Mouse (Mus musculus) layer of hippocampus, adult 18-20 months (tissue): ENCODE data around the gene Eml1. TPM values are rescaled to one million over a fixed set of nuclear protein-coding genes. Genes with fewer than 3 reads are reported as not detected.
"Not testable (repeated sequence)": the region's sequence is repeated elsewhere in the genome, so short reads cannot be mapped to it uniquely, and the experiment has no call there.

Experiments used
- DNase-seq, 2 experiments: peaks; one replicate each; pipeline ENCODE4 v3.0.0; 2022; ENCODE audit warnings: low spot score in 2 of 2
- total RNA-seq, 2 experiments: library from RNA; stranded (reverse); gene quantifications; 2 replicates each; pipeline ENCODE4 v1.2.3; 2021

Eml1 gene
- total RNA-seq, 2 experiments from 2014 or later = 46.1 to 50.2 TPM

GRCm38 (mm10) chr12:108453561-108454044, 82.8 kb downstream of the Eml1 start:
- DNase-seq = no peak

DNA sequence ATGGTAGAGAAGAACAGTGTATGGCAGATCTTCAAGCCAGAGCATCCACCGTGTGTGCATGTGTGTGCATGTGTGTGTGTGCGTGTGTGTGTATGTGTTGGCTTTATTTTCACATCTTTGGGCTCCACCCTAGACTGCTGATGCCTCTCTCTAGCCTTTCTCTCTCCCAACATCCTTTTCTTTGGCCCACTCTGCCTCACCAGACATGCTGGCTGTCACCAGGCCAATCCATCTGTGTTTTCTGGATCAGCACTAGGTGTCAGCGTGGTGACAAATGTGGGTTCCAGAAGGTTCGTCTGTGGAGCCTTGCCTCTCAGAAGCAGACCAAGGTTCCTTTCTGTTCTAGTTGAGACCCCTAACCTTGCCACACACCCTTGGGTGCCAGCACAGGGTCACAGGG, 84.2 kb downstream of the Eml1 start:
- DNase-seq = peak in 1 of 2 experiments; percentile 61

- DNase-seq = no peak
Measured at GRCm38 (mm10) chr12:108472898-108473297, 102.1 kb downstream of the Eml1 start.

GRCm38 (mm10) chr12:108474440-108474839, 103.7 kb downstream of the Eml1 start:
- DNase-seq = no peak

GRCm38 (mm10) chr12:108478714-108479113, 108.0 kb downstream of the Eml1 start:
- no peak for DNase-seq

DNA sequence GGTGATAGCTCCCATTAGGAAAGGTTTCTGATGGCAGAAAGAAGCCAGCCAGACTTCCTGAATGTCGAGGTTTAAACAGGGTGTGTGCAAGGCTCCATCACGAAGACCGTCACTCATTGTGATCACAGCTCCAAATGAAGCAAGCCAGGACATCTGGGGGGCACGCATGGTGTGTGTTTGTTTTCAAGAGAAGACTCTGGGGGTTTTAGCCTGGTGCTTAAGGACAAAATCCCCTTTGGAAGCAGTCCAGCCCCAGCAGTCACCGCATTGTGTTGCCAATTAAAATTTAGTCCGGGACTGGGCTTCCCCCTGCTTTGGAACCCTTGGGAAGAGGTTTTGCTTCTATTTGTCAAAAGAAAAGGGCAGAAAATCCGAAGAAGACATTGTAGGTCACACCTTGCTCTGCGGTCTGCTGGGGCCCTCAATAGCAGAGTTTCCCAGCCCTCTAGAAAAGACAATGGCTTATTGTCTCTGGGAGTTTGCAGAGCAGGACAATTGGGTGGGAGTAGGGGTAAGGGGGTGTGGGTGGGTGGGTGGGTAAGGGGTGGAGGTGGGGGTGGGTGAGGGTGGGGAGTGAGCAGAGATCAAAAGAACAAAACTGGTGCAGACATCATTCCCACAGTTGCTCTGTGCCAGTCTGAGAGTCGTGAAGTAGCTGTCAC, 110.1 kb downstream of the Eml1 start:
- DNase-seq = no peak

DNA sequence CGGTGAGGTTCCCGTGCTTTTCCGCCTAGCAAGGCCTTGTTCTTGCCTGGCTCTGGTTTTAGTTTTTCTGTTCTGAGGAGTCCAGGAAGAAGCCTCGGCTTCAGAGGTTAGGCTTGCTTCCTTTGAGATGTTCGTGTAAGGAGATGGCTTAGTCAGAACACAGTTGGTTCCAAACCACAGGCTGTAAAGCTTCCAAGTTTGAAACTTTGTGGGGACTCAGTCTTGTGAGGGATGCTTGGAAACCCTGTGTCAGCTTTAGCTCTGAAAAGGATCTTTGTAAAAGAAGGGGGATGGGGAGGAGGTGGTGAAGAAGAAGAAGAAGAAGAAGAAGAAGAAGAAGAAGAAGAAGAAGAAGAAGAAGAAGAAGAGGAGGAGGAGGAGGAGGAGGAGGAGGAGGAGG, 118.3 kb downstream of the Eml1 start:
- DNase-seq = no peak

DNA sequence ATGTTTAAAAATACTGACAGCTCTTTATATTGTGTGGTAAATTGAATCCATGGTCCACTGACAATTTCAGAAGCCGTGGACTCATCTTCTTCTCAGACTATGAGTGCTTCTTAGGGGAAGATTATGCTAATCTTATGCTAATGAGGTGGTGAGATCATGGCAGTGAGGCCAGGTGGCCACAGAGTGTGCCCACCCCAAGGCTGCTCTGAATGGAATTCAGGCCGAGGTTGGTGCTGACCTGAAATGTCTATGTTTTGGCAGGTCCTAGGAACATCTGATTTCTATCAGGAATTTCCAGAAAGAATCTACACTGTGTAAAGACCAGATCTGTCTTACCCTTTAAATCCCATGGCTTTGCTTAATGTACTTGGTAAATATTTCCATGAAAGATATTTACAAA, 119.0 kb downstream of the Eml1 start:
- no peak for DNase-seq

DNA sequence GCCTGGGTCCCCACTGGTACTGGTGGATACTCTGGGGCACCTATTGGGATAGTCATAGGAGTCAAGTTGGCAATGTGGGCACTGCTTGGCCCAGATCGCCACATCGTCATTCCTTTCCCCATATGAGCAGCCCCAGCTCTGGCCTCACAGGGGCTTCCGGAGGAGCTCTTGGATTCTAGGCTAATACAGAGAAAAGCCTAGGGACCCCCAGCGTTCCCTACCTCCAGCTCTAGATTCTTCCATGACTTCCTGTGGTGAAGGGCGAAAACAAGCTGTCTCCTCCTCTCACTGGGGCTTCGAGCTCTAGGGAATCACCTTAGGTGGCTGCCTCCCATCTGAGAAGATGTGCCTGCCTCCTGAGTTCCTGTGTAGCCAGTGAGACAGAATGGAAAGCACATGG, 119.6 kb downstream of the Eml1 start:
- DNase-seq = no peak

DNA sequence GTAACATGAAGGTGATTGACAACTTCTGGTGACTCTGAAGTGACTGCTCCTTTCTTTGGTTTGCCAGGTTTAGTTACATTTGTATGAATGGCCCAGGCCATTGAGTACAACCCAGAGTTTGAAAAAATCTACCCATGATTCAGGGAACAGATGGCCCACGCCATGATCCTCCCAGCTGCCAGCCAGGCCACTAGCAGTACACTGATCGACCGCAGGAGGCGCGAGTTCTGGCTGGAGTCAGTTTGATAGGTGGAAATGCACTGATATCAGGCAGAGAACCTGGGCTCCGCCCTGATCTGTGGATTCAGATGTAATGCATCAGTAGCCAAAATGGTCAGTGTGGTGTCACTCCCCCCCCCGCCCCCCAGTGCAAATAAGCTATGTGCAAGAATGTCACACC, 120.2 kb downstream of the Eml1 start:
- DNase-seq = no peak

DNA sequence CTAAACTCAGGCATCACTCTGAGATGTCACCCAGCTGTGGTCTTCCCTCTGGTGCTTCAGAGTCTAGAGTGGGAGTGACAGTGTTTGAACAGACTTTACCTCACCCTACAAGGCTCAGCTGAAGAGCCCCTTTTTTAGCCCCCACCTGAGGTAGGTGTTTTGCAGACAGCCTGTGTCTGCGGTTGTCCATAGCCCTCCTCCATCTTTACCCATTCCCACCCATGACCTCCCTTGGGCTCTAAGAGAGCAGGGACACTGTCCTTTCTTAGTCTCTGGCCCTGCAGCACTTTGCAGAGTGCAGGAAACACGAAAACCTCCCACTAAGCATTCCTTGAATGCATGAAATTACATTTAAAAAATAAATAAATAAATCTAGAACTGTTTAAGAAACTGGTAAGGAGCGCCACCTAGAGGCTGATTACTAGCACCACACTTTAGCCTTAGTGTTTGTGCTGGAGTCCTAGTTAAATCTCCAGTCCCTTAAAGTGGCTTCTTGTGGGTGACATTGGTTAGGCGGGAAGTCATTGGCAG, 123.3 kb downstream of the Eml1 start:
- peak in 1 of 2 experiments; percentile 80 for DNase-seq

GRCm38 (mm10) chr12:108495455-108496235, 124.9 kb downstream of the Eml1 start:
- no peak for DNase-seq

GRCm38 (mm10) chr12:108503064-108503463, 132.3 kb downstream of the Eml1 start:
- DNase-seq = no peak

DNA sequence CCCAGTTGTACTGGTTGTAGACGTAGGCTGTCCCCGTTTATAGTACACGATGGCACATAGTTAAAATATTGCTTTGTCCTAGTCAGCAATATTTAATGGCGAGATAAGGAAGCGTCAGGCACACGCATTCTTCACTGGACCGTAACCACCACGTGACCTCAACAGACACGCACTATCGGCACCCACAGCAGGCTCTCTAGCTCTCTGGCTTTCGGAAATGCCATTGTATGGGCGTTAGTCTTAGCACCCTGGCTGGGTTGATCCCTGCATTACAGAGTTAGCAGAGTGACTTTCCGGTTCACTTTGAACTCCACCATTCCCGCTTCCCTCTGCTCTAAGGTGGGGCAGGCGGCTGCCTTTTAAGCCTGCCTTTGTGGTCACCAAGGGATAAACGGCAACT, 132.8 kb downstream of the Eml1 start:
- no peak for DNase-seq

GRCm38 (mm10) chr12:108505846-108506245, 135.1 kb downstream of the Eml1 start:
- DNase-seq = no peak

DNA sequence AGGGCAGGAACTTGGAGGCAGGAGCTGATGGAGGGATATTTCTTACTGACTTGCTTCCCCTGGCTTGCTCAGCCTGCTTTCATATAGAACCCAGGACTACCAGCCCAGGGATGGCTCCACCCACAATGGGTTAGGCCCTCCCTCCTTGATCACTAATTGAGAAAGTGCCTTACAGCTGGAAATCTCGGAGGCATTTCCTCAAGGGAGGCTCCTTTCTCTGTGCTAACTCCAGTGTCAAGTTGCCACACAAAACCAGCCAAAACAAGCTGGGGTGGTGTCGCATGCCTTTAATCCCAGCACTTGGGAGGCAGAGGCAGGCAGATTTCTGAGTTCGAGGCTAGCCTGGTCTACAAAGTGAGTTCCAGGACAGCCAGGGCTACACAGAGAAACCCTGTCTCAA, 136.3 kb downstream of the Eml1 start:
- not testable (repeated sequence) for DNase-seq

DNA sequence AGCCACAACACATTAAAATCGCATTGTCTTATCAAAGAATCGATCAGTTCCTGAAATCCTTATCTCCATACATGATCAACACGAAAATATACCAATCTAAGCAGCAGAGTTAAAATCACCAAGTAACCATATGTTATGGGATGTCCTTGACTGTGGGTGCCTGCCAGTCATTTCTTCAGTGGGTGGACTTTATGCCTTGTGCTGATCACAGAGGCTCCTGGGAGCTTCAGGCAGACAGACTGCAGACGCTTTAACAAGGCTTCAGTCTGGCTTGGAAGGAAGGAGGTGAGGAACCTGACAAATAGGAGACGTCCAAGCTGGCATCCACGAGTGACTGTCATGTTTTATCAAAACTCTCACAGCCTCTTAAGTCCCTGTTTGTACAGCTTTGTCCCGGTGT, 139.8 kb downstream of the Eml1 start:
- DNase-seq = peak in 1 of 2 experiments; percentile 61

GRCm38 (mm10) chr12:108511009-108511408, 140.3 kb downstream of the Eml1 start:
- DNase-seq = peak in 1 of 2 experiments; percentile 77

DNA sequence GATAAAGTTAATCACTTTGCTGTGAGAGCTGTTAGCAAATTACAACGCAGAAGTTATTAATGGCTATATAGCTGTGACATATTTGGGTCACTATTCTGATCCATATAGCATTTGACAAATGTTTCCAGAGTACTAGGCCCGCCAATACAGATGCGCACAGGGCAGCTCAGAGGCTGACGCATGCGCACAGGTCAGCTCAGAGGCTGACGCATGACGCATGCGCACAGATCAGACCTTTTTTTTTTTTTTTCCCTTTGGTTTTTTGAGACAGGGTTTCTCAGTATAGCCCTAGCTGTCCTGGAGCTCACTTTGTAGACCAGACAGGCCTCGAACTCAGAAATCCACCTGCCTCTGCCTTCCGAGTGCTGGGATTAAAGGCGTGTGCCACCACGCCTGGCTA, 144.7 kb downstream of the Eml1 start:
- DNase-seq = no peak

DNA sequence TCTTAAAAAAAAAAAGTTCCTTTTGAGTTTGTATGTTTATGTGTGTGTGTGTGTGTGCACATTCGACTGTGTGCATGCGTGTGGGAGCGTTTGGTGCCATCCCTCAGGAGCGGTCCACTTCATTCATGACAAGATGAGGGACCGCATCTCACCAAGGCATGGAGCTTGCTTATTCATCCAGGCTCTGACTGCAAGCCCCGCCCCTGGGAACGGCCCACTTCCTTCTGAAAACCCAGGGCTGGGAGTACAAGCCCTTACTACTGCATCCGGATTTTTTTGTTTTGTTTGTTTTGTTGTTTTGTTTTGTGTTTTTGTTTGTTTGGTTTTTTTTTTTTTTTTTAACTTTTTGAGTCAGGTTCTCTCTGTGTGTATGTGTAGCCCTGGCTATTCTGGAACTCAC, 148.6 kb downstream of the Eml1 start:
- DNase-seq = no peak

DNA sequence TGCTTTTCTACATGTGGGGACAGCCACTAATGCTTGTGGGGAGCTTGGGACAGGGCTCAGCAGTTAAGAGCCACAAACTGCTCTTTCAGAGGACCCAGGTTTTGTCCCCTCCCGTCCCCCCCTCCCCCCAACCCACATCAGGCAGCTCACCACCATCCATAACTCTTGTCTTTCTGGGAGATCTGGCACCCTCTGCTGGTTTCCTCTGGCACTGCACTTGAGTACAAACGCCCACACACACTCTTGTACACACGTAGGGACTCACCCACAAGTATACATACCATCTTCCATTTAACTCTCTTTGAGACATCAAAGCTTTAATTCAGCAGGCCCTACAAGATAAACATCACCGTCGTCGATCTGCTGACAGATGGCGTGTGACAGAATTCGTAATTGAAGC, 158.5 kb downstream of the Eml1 start:
- peak in 1 of 2 experiments; percentile 68 for DNase-seq

DNA sequence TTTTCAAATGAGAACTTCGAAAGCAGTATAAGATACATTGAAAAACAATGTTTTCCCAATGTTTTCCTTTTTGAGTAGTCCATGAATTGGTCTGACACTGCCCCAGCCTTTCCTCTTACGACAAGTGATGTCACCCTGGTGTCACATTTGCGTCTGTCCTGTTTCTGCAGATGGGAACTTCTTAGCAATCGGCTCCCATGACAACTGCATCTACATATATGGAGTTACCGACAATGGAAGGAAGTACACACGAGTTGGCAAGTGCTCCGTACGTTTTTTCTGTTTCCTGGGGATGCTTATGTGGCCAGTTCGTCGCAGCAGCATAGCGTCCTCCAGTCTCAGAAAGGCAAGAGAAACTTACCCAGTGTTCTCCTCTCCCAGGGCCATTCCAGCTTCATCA, 163.7 kb downstream of the Eml1 start:
- no peak for DNase-seq
